Mouse (Mus musculus) R1 (cell line): Measurements from ENCODE around the gene Cracr2a.
A peak's percentile ranks its signal among the peaks of the same experiment; 100 is the strongest.

Experiments
- DNase-seq: peaks from one replicate; pipeline ENCODE4 v3.0.0-alpha.2; 2018; ENCODE audit warnings: low read depth, low spot score

Gene Cracr2a

DNA sequence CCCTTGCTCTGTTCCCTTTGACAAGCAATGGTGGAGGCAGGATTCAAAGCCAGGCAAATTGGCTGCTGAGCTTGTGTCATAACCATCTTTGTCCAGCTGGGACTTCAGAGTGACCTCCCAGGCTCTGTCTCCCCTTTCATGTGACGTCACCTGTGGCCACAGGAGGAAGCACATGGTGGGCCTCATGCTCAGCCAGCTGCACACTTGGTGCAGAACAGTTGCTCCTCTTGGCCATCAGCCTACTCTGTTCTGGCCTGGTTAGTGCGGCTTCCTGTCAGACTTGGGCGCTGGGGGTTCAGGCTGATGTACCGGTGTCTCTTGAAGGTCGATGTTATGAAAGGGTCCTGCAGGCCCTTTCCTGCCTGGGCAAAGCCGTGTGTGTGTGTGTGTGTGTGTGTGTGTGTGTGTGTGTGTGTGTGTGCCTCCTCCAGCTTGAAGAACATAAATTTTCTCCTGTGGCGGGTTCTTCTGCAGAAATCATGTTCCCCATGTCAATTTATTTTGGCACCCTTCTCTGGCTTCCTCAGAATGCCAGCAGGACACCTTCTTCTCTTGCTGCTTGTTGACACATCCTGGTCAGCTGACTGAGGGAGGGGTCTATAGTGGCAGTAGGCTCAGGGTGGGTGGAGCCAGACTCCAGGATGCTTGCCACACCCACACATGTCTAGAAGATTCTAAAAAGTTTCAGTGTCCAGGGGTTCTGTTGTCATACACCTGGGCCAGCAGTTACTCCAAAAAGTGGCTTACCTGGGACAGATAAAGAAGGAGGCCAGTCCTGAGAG lies 5.0 kb downstream of the Cracr2a start:
- no peak for DNase-seq

DNA sequence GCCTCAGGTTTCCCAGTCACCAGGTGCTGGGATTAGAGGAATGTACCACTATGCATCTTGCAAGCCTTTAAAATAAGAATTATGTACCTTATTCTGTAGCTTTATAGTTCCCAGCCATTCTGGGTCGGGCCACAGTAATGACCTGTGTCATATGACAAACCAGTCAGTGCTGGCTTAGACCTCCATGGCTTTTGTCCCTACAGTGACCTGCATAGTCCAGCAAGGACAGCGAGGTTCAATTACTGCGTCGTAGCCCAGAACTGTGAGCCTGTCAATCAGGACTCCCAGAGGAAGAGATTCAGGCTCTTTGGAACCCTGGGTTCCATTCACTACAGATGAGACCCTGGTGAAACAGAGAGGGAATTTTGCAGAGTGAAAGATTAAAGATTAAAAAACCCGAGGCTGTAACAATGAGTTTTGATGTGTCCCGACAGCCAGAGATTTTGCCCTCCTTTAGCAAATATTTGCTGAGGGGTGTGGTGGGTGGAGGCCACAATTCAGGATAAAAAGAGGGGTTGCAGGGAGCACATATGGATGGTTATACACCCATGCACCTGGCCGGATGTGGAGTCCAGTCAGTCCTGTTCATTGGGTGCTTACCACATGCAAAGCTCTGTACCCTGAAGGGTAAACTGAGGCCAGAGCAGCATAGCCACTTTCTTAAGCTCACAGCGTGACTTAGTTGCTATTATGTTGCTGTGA lies 10.9 kb downstream of the Cracr2a start:
- no peak for DNase-seq

DNA sequence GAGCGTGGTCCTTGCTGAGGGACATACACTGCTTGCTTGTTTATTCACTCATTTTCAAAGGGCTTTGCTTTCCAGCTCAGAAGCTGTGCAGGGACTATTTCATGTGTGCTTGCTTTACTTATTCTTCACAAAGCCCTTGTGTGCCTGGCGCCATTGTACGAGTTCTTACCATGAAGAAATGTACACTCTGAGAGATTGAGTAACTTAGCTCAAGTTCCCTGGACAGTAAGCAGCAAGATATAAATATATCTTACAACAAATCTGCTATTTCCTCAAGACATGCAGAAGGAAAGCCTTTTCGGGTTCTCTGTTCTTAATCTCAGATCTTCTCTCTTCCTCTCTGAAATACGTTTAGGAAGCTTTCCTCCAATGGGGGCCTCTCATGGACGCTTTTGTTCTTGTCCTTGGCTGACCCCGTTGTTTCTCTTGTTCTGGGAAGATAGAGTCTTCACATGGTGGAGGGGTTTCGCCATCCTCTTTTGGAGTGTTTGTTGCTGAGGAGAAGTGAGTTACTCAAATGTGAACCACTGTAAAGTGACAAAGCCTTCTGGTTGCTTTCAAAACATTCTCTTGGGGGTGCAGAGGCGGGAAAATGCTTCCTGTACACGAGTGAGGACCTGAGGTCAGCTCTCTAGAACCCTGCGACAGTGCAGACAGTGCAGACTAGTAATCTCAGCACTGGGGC lies 12.8 kb downstream of the Cracr2a start:
- DNase-seq: no peak

DNA sequence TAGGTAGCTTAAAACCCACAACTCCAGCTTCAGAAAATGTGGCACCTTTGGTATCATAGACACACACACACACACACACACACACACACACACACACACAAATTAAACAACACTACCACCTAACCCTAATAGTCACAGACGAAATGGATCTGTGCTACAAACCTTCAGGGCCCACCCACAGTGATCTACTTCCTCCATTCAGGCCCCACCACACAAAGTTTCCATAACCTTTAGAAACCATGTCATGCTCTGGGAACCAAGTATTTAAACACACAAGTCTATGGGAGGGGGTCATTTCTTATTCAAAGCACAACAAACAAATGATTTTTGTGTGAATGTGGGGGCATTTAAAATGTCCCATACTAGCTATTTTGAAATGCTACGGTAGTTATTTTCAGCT lies 14.1 kb downstream of the Cracr2a start:
- no peak for DNase-seq

DNA sequence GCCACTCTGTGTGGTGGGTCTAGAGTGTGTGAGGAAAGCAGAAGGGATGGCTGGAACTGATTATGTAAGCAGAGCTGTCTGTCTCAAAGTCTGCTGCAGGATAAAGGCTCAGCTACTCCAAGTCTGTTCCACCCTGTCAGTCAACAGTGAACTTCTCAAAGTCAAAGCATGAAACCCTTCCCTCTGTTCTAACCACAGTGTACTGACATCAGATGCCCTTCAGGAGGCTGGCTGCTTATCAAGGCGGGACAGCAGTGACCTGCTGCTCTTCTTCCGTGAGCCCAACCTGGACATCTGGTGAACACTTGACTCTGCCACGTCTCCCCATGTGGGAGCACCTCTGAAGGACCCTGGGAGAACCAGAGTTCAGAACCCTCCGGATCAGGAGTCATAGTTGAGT lies 16.6 kb downstream of the Cracr2a start:
- DNase-seq: no peak

DNA sequence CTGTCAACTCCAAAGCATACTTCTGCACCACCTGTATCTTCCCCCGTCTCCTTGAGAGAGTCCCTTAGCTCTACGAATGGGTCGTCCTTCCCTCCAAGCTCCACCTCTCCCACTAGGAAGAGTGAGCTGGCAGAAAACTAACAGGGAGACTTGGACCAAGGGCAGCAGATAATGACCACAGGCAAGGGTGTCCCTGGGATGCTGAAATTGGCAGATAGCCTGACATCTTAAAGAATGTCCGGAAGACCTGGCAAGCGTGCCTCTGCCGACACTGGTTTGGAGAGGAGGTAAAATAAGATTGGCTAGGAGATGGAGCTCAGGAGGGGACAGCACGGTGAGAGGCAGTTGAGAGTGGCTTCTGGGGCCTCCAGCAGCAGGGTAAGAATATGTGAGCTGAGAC lies 17.2 kb downstream of the Cracr2a start:
- DNase-seq: no peak

DNA sequence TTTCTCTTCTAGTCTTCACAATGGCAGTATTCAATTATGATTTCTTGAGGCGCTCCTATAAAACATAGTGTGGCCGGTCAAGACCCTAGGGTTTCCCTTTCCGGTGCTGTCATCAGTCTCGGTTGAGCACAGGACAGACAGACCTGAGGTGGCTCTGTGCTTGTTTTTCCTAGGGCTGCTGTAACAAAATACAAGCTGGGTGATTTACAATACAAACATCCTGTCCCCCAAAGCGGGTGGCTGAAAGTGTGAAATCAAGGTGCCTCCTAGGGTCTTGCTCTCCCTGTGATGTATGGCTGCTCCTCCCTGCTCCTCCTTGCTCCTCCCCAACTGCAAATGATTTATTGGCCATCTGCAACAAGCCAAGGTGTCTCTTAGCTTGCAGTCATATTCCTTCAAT lies 17.7 kb downstream of the Cracr2a start:
- no peak for DNase-seq

DNA sequence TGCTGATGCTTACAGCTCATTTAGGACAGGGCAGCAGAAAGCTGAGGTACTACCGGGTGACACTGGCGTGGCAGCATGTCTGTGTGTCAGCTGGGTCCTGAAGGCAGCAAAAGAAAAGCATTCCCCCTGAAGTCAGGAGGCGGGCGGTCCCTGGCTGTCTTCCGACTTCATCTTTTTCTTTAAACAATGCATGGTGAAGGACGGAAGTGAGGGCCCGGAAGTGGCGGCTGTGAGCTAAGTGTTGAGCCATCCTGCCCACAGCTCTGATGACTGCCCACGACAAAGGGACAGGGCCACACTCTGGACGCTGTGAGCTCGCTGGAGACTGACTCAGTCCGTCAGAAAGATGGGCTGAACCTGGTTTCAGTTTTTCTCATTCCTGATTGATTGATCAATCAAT lies 20.8 kb downstream of the Cracr2a start:
- no peak for DNase-seq

DNA sequence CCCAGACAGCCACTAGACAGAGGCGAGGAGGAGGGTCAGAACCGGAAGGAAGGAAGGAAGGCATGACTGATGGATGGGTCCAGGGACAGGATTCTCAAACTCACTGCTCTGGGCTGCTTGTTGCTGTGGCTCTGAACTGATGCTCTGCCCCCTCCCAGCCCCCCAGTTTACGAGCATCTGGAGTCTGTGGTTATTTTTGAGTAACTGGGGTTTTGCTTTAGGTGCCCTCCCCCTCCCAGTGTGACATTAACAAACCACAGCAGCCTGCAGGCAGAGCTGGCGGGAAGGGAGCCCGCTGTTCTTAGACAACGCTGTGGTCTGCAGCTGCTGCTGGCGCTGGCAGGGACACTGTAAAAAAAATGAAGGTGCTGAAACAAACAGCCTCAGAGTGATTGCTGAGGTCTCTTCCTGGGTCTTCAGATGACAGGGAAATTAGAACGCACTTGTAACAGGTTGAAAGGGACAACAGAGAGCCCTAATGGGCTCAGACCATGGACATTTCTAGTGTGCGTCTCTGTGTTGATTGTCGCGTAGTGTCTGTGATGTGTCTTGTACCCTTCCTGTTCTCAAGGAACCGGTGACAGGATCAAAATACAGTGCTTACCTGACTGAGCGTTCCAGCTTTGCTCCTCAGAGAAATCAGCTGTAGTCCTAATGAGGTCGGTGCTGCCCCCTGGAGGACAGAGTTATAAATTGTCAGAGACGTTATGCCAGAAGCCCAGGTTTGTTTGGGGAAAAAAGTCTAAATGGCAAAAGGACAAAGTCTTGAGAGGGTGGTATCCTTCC lies 21.4 kb downstream of the Cracr2a start:
- DNase-seq: peak; percentile 72

DNA sequence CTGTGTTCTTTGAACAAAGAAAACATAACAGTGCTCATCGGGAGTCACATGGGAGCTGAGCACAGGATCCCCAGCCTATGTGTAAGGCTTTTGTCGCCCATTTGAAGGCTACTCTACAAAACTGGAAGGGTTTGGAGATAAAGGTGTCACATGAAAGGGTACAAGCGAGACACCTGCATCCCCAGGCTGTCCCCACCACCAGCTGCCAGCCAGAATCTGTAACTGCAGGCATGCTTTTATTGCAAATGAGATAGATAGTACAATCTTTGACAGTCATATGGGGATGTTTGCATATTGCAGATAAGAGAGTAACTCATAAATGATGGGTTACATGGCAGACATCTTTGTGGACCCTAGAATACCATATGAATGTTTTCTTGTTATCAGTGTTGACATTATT lies 30.3 kb downstream of the Cracr2a start:
- DNase-seq: no peak

DNA sequence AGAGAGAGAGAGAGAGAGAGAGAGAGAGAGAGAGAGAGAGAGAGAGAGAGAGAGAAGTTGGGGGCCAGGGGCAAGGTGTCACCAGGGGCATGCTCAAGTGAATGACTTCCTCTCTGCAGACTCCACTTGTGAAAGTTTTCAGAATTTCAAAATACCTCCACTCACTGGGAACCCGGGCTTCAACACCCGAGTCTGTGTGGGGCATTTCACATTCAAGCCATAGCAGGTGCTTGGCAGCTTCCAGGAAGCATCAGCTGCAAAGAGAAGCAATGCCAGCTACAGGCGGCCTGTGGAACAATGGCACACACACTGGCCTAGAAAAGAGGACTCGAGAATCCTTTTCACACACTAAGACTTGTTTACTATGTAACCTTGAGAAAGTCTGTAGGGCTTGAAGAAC lies 32.3 kb downstream of the Cracr2a start:
- DNase-seq: no peak

DNA sequence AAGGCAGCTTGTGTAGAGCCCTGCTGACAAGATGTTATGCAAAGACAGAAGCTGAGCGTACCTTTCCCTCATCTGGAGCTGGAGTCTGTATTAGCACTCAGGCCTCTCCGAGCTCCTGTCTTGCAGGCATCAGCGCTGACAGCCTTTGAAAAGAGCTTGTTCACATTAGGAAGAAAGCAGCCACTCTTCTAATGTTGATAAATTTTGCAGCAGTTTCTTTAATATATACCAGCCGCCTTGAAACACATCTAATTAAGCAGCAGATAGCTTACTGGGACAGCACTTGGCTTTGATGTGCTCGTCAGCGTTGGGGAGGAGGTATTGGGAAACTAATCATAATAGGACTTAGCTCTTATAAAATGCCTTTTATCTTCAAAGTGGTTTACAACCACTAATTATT lies 38.1 kb downstream of the Cracr2a start:
- DNase-seq: no peak

DNA sequence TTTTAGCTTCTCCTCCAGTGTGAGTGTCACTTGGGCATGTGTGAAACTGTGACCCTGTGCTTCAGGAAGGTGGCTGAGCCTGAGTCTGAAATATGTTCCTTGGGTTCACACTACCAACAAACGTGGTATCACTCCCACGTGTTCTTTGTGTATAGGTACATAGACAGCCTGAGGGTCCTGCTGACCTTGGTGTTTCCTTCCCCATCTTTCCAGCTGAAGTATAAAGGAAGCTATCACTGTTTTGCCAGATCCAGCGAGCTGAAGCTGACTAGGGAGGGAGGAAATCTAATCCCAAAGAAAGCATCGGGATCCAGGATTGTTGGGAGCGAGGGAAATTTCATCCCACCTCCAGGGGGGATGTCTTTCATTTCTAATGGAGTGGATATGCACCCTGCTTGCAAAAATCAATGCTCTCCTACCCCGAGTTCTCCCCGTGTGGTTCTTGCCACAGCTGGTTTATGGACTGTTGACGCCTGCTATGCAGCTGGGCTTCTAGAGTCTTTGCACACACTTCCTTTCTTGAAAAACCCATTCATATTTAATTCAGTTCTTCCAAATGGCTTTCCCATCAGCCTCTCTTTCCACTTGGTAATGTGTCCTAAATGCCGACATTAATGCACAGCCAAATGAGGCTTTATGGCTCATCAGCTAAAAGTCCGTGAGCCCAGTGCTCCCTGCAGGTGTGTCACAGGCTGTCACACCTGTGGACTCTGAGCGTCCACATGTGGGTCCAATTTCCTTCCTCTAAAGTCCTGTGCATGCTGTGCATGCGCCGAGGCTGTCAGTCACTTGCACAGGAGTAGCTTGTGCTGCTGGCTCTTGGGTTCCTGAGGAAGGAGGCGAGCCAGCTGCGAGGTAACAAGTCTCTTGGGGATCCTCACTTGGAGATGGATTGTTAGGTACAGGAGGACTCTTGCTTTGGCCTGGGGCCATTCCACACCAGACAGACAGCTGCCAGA lies 44.2 kb downstream of the Cracr2a start:
- DNase-seq: no peak

DNA sequence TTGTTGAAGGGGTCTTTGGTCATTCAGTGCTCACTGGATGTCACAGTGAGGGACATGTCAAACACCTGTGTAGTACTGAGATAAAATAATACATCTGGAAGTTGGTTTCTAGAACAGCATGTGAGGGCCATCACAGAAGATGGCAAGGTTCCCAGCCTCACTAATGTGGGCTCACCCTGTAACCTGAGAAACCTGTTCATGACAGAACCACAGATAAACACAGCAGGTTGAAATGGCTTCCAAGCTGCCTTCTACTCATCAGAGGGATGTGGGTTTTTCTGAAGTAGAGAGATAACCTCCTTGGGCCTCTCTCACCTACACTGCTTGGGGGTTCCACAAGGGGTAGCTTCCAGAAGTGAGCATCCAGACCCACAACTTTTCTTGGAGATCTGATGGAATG lies 48.5 kb downstream of the Cracr2a start:
- no peak for DNase-seq

DNA sequence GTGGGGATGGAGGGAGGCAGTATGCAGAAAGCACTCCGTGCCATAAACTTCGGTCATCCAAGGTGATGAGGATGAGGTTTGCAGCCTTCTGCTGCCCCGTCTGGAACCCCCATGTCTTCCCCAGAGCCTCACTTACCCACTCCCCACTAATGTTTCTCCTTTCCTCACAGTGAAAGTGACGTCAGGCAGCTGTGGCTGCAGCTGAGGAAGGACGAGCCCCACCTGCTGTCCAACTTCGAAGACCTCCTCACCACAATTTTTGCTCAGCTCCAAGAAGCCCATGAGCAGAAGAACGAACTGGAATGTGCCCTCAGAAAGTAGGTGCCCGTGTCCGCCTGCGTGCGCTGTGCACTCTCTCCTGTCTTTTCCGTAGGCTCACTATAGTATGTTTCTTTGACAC lies 50.1 kb downstream of the Cracr2a start:
- DNase-seq: no peak

DNA sequence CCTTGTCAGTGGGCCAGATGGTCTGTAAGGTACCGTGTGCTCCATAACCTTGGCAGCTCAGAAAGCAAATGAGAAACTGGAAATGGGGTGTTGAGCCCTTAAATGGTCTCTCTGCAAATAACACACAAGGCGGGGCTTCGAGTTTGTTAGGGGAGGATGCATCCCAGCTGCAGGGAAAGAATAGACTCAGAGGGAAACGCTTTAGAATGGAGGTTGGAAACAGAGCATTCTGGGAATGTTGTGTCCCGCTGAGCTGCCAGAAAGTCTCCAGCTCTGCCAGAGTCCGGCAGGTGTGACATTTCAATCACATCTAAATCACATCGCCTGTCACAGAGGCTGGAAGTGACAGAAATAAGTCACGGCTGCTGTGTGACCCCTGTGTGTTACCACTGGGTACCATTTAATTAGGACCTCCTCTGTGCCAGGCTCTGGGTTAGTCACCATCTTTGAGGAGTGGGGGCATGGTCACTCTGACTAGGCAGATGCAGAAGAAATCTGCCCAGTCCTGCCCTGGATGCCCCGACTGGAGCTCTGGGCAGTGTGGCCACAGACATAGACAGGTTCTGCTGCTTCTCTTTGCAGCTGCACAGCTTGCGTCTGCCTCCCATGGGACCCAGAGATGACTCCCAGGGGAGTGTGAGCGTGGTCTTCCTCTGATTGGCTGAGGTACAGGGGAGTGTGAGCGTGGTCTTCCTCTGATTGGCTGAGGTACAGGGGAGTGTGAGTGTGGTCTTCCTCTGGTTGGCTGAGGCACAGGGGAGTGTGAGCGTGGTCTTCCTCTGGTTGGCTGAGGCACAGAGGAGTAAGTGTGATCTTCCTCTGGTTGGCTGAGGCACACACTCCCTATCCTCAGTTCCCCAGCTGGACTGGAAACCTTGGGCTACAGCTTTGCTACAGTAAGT lies 53.2 kb downstream of the Cracr2a start:
- peak; percentile 90 for DNase-seq

DNA sequence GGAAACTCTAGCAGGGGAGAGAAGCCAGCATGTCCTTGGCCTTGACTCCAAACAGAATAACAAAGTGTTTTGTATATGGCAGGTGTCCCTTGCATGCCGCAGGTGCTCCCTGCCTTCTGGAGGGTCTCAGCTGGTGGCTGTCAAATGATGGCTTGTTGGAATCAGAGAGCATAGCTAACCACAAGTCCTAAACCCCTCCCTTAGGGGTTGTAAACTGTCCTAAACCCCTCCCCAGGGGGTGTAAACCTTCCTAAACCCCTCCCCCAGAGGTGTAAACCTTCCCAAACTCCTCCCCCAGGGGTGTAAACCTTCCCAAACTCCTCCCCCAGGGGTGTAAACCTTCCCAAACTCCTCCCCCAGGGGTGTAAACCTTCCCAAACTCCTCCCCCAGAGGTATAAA lies 55.5 kb downstream of the Cracr2a start:
- DNase-seq: peak; percentile 79

DNA sequence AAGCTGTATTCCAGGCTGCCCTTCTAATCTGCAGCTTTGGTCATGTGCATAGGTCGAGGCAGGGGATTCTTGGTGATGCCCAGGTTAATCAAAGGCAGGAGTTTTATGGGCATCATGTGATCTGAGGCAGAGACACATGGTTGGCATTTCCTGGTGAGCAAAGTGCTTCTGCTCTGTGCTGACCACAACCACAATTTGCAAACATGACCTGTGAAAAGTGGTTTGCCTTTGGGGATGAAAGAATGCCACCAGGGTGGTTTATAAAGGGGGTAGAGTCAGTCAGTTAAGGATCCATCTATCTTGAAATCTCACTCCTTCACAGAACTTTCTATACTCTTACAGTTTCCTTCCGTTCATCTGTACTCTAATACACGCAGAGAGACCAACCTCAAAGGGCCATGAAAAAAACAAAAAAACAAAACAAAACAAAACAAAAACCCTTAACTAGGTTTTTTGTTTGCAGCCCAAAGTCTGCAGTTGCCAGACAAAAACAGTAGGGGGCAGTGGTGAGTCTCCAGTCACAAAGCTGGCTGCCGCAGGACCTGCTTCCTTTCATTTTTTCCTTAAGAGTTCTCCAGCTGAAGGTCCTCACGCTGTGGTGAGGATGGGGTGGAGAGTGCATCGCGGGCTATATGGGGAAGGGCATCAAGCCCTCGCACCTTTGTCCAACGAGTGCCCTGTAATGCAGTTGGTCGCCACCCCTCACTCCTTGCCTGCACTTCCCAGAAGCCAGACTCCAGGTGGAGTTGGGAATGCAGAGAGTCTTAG lies 56.3 kb downstream of the Cracr2a start:
- peak; percentile 62 for DNase-seq

DNA sequence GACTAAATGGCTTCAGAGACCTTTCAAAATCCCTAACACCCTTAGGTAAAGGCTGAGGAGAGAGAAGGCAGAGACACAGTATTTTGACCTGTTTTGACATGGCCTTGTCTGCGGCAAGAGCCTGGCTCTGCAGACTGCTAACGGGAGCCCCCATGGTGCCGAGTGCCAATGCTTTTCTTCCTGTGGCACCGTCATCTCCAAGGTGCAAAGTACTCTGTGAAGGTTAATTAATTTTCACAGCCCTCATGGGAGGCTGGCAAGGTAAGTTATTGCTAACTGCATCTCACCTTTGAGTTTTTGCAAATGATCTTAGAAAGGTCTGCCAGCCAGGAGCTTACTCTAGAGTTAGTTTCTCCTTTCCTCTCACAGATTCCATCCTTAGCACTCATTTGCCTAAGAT lies 57.5 kb downstream of the Cracr2a start:
- DNase-seq: no peak
